Mouse (Mus musculus) kidney, adult 2 months (tissue): ENCODE measurements at regions not wholly inside any gene's neighbourhood (a gene's known extent, or its start where the extent isn't known, plus 50 kb on each side); places are given as distances from the start of the nearest gene placed in this dataset.

Experiments used
- DNase-seq: peaks from one replicate; pipeline ENCODE4 v3.0.0; 2021
- H3K27ac ChIP-seq: fragments of 200-500 bp; 2 replicates; pipeline ENCODE4 v1.5.1; 2012; ENCODE audit warnings: low read depth, low read length, control low read depth, inconsistent platforms; ENCODE audit not compliant: insufficient read depth
- H3K27me3 ChIP-seq: fragments of 200-500 bp; replicated peaks from 2 replicates; pipeline ENCODE4 v1.6.1; 2012; ENCODE audit warnings: mild to moderate bottlenecking, moderate library complexity, low read length, inconsistent platforms; ENCODE audit not compliant: control insufficient read depth, insufficient read depth
- H3K36me3 ChIP-seq: fragments of 200-500 bp; 2 replicates; pipeline ENCODE4 v1.6.1; 2012; ENCODE audit warnings: mild to moderate bottlenecking, moderate library complexity, low read length, inconsistent platforms; ENCODE audit not compliant: control insufficient read depth, insufficient read depth
- H3K4me1 ChIP-seq: fragments of 200-500 bp; 2 replicates; pipeline ENCODE4 v1.6.1; 2011; ENCODE audit warnings: low read length; ENCODE audit not compliant: control insufficient read depth, insufficient read depth
- H3K4me3 ChIP-seq: fragments of 200-500 bp; 2 replicates; pipeline ENCODE4 v1.5.1; 2011; ENCODE audit warnings: mild to moderate bottlenecking, low read depth, low read length, control low read depth; ENCODE audit not compliant: insufficient read depth
- CTCF ChIP-seq: fragments of 200-500 bp; conservative IDR thresholded peaks from 2 replicates; pipeline ENCODE4 v1.5.1; 2011; ENCODE audit warnings: low read depth, mild to moderate bottlenecking, control low read depth, low read length, moderate library complexity, mixed read lengths; ENCODE audit not compliant: insufficient read depth, insufficient read length
- POLR2A ChIP-seq: fragments of 200-500 bp; IDR thresholded peaks from one replicate; pipeline ENCODE4 v1.6.1; 2011; ENCODE audit warnings: low read depth, low read length, control low read depth
- WGBS: fragments of 180-500 bp; shearing (Covaris S2); methylation state at CpG from one replicate; pipeline ENCODE4 v1.1.7; 2018; 5-methylcytosine and 5-hydroxymethylcytosine counted together

GRCm38 (mm10) chr4:51519281-51519680 is 302.8 kb downstream of the Cylc2 start:
- no peak for DNase-seq
- Histone ChIP-seq H3K36me3 (no peaks in the 10 kb centered on the region), H3K27ac (no peak overlapping the region), H3K4me3 (no peak overlapping the region), H3K27me3 (no peaks in the 10 kb centered on the region), H3K4me1 (no peaks in the 10 kb centered on the region)
- TF ChIP-seq CTCF (no peak), POLR2A (no peak)
- 91% methylated on average over 2 of the region's 2 CpGs for WGBS

DNA sequence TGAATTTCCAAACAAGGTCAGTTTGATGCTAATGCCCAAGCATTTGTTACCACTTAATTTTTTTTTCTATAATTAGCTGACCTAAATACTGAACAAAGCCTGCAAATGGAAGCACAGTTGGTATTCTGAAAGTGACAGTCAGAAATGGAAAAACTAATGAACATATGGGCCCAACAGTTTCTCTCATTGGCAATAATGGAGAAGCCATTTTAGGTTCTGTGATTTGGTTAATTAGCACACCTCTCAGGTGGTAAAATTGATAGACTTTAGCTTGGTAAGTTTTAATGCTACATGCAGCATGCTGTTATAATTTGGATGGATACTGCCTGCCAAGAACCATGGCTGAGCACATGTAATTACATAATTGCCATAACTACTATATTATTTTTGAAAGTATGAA is 303.3 kb downstream of the Cylc2 start:
- no peaks in the 10 kb centered on the region for H3K36me3 ChIP-seq
- H3K4me3 ChIP-seq = no peak overlapping the region
- DNase-seq = no peak
- H3K4me1 ChIP-seq = no peaks in the 10 kb centered on the region
- TF ChIP-seq POLR2A = no peak
- no peak for TF ChIP-seq CTCF
- H3K27ac ChIP-seq = no peak overlapping the region
- H3K27me3 ChIP-seq = no peaks in the 10 kb centered on the region

GRCm38 (mm10) chr4:51545419-51545818 is 328.9 kb downstream of the Cylc2 start:
- TF ChIP-seq POLR2A (no peak), CTCF (no peak)
- Histone ChIP-seq H3K27me3 (no peaks in the 10 kb centered on the region), H3K27ac (no peak overlapping the region), H3K4me3 (no peak overlapping the region), H3K36me3 (no peaks in the 10 kb centered on the region), H3K4me1 (no peaks in the 10 kb centered on the region)
- 72% methylated on average over 6 of the region's 6 CpGs for WGBS
- no peak for DNase-seq

DNA sequence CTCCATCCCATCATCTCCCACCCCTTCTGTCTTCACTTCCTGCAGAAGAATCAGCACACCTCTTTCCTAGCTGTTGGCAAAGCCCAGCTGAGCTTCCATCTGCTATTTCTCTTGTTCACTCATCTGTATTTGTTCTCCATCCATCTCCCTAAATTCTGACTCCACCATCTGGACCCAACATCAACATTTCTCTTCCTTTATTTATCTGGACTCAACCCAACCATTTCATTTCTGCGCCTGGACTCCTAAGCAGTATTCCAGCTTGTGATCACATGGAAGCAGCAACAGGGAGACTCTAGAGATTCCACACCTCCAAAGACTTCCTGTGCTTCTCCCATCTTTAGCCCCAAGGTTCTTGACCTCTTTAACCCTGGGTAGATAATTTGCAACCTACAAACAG is 343.2 kb downstream of the Cylc2 start:
- no peaks in the 10 kb centered on the region for H3K4me1 ChIP-seq
- no peak for DNase-seq
- H3K36me3 ChIP-seq = no peaks in the 10 kb centered on the region
- TF ChIP-seq POLR2A (no peak), CTCF (no peak)
- WGBS = 78% methylated on average over 1 of the region's 1 CpGs
- H3K27me3 ChIP-seq = no peaks in the 10 kb centered on the region
- H3K27ac ChIP-seq = no peak overlapping the region
- H3K4me3 ChIP-seq = no peak overlapping the region

DNA sequence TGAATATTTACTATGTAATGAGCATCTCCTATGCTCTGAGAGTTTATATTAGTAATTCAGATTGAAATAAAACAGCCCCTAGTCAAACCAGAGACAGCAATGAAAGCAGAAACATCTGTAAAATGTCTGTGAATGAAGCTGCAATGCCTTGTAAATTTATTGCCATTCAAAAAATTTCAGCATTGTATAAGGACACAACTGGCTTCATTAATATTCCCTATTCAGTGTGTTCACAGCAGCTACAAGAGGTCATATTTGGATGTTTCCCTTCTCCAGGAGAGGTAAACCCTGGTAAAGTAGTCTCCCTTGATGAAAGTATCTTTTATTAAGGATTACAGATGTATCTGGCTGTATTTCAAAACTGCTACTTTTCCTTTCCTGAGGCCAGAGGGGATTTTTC is 343.6 kb downstream of the Cylc2 start:
- H3K27ac ChIP-seq = no peak overlapping the region
- TF ChIP-seq POLR2A = no peak
- TF ChIP-seq CTCF = no peak
- H3K4me3 ChIP-seq = no peak overlapping the region
- H3K27me3 ChIP-seq = no peaks in the 10 kb centered on the region
- no peaks in the 10 kb centered on the region for H3K4me1 ChIP-seq
- H3K36me3 ChIP-seq = no peaks in the 10 kb centered on the region
- DNase-seq = no peak

GRCm38 (mm10) chr4:51562379-51562778 is 345.9 kb downstream of the Cylc2 start:
- no peak for TF ChIP-seq POLR2A
- H3K27ac ChIP-seq = no peak overlapping the region
- H3K4me3 ChIP-seq = no peak overlapping the region
- no peaks in the 10 kb centered on the region for H3K4me1 ChIP-seq
- H3K27me3 ChIP-seq = no peaks in the 10 kb centered on the region
- WGBS = 67% methylated on average over 5 of the region's 5 CpGs
- DNase-seq = no peak
- H3K36me3 ChIP-seq = no peaks in the 10 kb centered on the region

DNA sequence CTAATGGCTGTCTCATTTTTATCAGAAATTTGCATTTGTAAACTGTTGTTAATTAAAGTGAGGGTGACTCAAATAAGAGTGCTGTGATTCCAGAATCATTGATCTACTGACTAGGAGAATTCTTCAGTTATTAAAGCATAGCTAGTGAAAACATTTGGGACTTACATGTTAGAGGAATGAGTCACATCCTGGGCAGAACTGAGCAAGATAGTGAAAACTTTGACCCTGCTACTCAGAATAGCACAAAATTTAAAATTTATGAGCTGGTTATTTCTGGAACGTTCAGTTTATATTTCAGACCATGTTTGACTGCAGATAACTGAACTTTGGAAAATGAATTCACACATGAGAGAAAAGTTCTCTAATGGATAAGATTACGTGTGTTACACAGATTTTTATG is 360.0 kb downstream of the Cylc2 start:
- TF ChIP-seq CTCF = no peak
- TF ChIP-seq POLR2A = no peak
- DNase-seq = peak; percentile 3
- H3K4me3 ChIP-seq = no peak overlapping the region
- H3K27me3 ChIP-seq = no peaks in the 10 kb centered on the region
- no peaks in the 10 kb centered on the region for H3K4me1 ChIP-seq
- H3K27ac ChIP-seq = no peak overlapping the region
- no peaks in the 10 kb centered on the region for H3K36me3 ChIP-seq
- WGBS = 25% methylated on average over 2 of the region's 2 CpGs

GRCm38 (mm10) chr4:51594044-51594443 is 377.6 kb downstream of the Cylc2 start:
- Histone ChIP-seq H3K36me3 (no peaks in the 10 kb centered on the region), H3K4me3 (no peak overlapping the region), H3K27ac (no peak overlapping the region), H3K4me1 (no peaks in the 10 kb centered on the region), H3K27me3 (no peaks in the 10 kb centered on the region)
- WGBS = 67% methylated on average over 4 of the region's 4 CpGs
- no peak for DNase-seq
- no peak for TF ChIP-seq CTCF
- TF ChIP-seq POLR2A = no peak

DNA sequence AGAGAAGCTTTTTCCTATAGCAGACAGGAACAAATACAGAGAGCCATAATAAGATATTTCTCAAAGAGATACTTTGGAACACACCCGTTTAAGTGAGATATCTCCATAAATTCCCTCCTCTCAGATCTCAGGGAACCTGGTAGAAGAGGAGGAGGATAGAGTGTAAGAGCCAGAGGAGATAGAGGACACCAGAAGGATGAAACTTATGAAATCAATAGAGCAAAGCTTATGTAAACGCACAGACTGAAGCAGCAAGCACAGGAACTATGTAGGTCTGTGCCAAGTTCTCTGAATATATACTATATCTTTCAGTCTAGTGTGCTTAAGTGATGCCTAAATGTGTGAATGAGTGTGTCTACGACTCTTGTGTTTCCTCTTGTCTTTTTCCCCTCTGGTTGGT is 381.4 kb downstream of the Cylc2 start:
- TF ChIP-seq POLR2A (no peak), CTCF (no peak)
- no peaks in the 10 kb centered on the region for H3K27me3 ChIP-seq
- no peak for DNase-seq
- no peaks in the 10 kb centered on the region for H3K36me3 ChIP-seq
- WGBS = 79% methylated on average over 3 of the region's 3 CpGs
- H3K4me1 ChIP-seq = no peaks in the 10 kb centered on the region
- H3K27ac ChIP-seq = no peak overlapping the region
- H3K4me3 ChIP-seq = no peak overlapping the region
